Mouse (Mus musculus): ENCODE results near the gene Insrr.

DNA sequence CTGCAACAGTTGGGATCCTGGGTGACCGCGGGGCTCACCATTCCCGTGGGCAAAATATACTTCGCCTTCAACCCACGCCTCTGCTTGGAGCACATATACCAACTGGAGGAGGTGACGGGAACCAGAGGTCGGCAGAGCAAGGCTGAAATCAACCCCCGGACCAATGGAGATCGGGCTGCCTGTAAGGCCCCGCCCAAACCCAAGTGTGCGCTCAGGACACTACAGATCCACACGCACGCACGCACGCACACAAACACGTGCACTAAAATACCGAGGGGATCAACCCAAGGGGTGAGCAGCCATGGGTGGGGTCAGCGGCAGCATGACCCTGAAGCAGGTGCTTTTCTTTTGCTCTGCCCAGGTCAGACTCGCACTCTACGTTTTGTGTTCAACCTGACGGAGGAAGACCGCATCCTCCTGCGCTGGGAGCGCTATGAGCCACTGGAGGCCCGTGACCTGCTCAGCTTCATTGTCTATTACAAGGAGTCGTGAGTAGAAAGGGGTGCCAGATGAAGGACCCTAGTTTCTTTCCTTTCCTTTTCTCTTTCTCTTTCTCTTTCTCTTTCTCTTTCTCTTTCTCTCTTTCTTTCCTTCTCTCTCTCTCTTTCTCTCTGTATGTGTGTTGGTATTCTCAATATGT, 7.4 kb downstream of the Insrr start:
- TF ChIP-seq GATA1 (IDR thresholded peaks at IDR 0.05; ENCODE audit: low read length) (no peak), TAL1 (IDR thresholded peaks at IDR 0.05; ENCODE audit: low read length) (no peak)
